Mouse (Mus musculus) C2C12 (cell line): ENCODE measurements around the gene Chl1. TPM values are rescaled to one million over a fixed set of nuclear protein-coding genes. Genes with fewer than 3 reads are reported as not detected.

Experiments used
- H3K27me3 ChIP-seq: one replicate; pipeline ENCODE4 v1.6.1; 2011; ENCODE audit not compliant: control insufficient read depth, insufficient read depth, insufficient read length
- H3K36me3 ChIP-seq: one replicate; pipeline ENCODE4 v1.6.1; 2011; ENCODE audit not compliant: control insufficient read depth, insufficient read depth
- H3K4me3 ChIP-seq: one replicate; pipeline ENCODE4 v1.5.1; 2011; ENCODE audit warnings: mild to moderate bottlenecking, control low read depth; ENCODE audit not compliant: poor library complexity, insufficient read depth, severe bottlenecking
- H3K79me2 ChIP-seq: one replicate; pipeline ENCODE4 v1.6.1; 2011; ENCODE audit not compliant: control insufficient read depth, insufficient read depth
- H3K79me3 ChIP-seq: one replicate; pipeline ENCODE4 v1.6.1; 2011; ENCODE audit warnings: low read depth, control low read depth
- H3ac ChIP-seq: one replicate; pipeline ENCODE3; 2011; ENCODE audit warnings: low read depth; ENCODE audit not compliant: control insufficient read depth, insufficient read length
- CEBPB ChIP-seq: IDR thresholded peaks from one replicate; pipeline ENCODE4 v1.6.1; 2011; ENCODE audit warnings: low read depth, mild to moderate bottlenecking, control low read depth, moderate library complexity
- CTCF ChIP-seq: IDR thresholded peaks from one replicate; pipeline ENCODE4 v1.5.1; 2011; ENCODE audit not compliant: control insufficient read depth, insufficient read depth, insufficient read length
- FOSL1 ChIP-seq: IDR thresholded peaks from one replicate; pipeline ENCODE4 v1.8.0; 2011; ENCODE audit warnings: mild to moderate bottlenecking, low read length; ENCODE audit not compliant: poor library complexity, insufficient read depth, severe bottlenecking
- MAX ChIP-seq: IDR thresholded peaks from one replicate; pipeline ENCODE4 v1.6.1; 2011; ENCODE audit warnings: mild to moderate bottlenecking, control low read depth
- MYOD1 ChIP-seq: IDR thresholded peaks from one replicate; pipeline ENCODE4 v1.6.1; 2011; ENCODE audit warnings: low read depth; ENCODE audit not compliant: control insufficient read depth, insufficient read length
- MYOG ChIP-seq: IDR thresholded peaks from one replicate; pipeline ENCODE4 v1.6.1; 2011; ENCODE audit not compliant: control insufficient read depth, insufficient read length; ENCODE audit errors: extremely low read depth
- USF1 ChIP-seq: IDR thresholded peaks from one replicate; pipeline ENCODE4 v1.6.1; 2011; ENCODE audit warnings: low read depth, mild to moderate bottlenecking, control low read depth, moderate library complexity
- polyA plus RNA-seq: library from polyadenylated mRNA; unstranded; fragments of >200 nt; fragmentation: generic; extraction: Trizol; gene quantifications from one replicate; pipeline ENCODE4 v1.2.1, GENCODE M21; 2012; ENCODE audit warnings: missing spikeins

Gene Chl1
- polyA plus RNA-seq, 1 experiment = not detected

GRCm38 (mm10) chr6:103549929-103550328 lies 39.5 kb downstream of the Chl1 start:
- H3K79me2 ChIP-seq = no peaks in the 10 kb centered on the region
- no peaks in the 10 kb centered on the region for H3K79me3 ChIP-seq
- H3K4me3 ChIP-seq = no peak overlapping the region
- H3K36me3 ChIP-seq = no peaks in the 10 kb centered on the region
- no peak overlapping the region for H3ac ChIP-seq
- H3K27me3 ChIP-seq = no peaks in the 10 kb centered on the region
- no peak for TF ChIP-seq MYOD1
- TF ChIP-seq CTCF = no peak
- no peak for TF ChIP-seq FOSL1
- no peak for TF ChIP-seq USF1
- no peak for TF ChIP-seq MYOG
- no peak for TF ChIP-seq MAX
- no peak for TF ChIP-seq CEBPB

GRCm38 (mm10) chr6:103558037-103558893 lies 47.9 kb downstream of the Chl1 start:
- TF ChIP-seq MAX (no peak), CTCF (no peak), USF1 (no peak), MYOD1 (no peak), MYOG (no peak)

GRCm38 (mm10) chr6:103558894-103559225 lies 48.5 kb downstream of the Chl1 start:
- TF ChIP-seq MYOG (no peak), FOSL1 (no peak), MYOD1 (no peak), CTCF (no peak), CEBPB (no peak), USF1 (no peak), MAX (no peak)
- Histone ChIP-seq H3K36me3 (no peaks in the 10 kb centered on the region), H3K4me3 (no peak overlapping the region), H3K79me3 (no peaks in the 10 kb centered on the region), H3K79me2 (no peaks in the 10 kb centered on the region), H3ac (no peak overlapping the region), H3K27me3 (no peaks in the 10 kb centered on the region)

More at GRCm38 (mm10) chr6:103558037-103558893, 47.9 kb downstream of the Chl1 start:
- H3K27me3 ChIP-seq = no peaks in the 10 kb centered on the region
- no peak overlapping the region for H3K4me3 ChIP-seq
- no peak overlapping the region for H3ac ChIP-seq
- no peaks in the 10 kb centered on the region for H3K36me3 ChIP-seq
- no peaks in the 10 kb centered on the region for H3K79me2 ChIP-seq
- H3K79me3 ChIP-seq = no peaks in the 10 kb centered on the region

DNA sequence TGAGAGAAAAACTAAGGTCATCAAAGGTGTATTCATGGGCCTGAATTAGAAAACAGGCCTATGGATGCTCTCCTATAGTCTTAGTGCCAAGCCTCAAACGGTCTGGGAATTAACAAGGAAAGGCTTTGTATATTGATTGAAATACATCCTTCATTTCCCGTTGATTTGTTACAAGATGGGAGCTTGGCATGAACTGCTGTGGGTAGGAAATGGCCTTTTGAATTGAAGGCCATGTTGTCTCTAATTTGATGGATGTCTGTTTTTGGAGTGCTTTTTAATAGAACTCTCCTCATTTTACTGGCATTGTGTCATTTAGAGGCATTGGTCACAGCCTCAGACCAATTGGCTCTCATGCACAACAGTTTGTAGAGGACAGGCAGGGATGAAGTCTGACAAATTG lies 49.0 kb downstream of the Chl1 start:
- H3K27me3 ChIP-seq = no peaks in the 10 kb centered on the region
- no peaks in the 10 kb centered on the region for H3K79me3 ChIP-seq
- H3ac ChIP-seq = no peak overlapping the region
- no peaks in the 10 kb centered on the region for H3K79me2 ChIP-seq
- no peak overlapping the region for H3K4me3 ChIP-seq
- H3K36me3 ChIP-seq = no peaks in the 10 kb centered on the region
- TF ChIP-seq CTCF = no peak
- no peak for TF ChIP-seq MAX

DNA sequence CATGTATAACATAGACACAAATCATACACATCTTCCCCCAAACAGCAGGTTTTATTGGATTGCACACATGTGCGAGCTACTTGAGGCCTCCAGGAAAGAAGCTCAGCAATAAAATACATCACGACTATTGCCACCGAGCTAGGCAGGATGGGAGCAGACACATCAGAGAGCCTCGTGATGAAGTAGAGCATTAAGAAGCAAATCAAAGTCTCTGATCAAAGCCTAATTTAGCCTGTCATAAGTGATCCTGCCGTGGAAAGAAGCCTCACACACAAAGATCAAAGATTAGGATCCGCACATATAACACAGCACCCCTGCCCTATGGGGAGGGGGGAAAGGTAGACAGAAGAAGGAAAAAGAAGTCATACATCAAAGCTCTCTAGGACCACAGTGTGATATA lies 54.4 kb downstream of the Chl1 start:
- H3K27me3 ChIP-seq = no peaks in the 10 kb centered on the region
- TF ChIP-seq USF1 = no peak
- no peak for TF ChIP-seq CEBPB
- H3ac ChIP-seq = no peak overlapping the region
- no peaks in the 10 kb centered on the region for H3K79me2 ChIP-seq
- no peaks in the 10 kb centered on the region for H3K79me3 ChIP-seq
- H3K36me3 ChIP-seq = no peaks in the 10 kb centered on the region
- no peak overlapping the region for H3K4me3 ChIP-seq

- Histone ChIP-seq H3ac (no peak overlapping the region), H3K79me3 (no peaks in the 10 kb centered on the region), H3K79me2 (no peaks in the 10 kb centered on the region), H3K36me3 (no peaks in the 10 kb centered on the region), H3K27me3 (no peaks in the 10 kb centered on the region), H3K4me3 (no peak overlapping the region)
- TF ChIP-seq CTCF (no peak), USF1 (no peak), MYOD1 (no peak)
Measured at GRCm38 (mm10) chr6:103567247-103567646, 56.9 kb downstream of the Chl1 start.
